Mouse (Mus musculus) embryonic facial prominence, embryonic 14.5 days (tissue): ENCODE results near the gene Runx1. TPM values are rescaled to one million over a fixed set of nuclear protein-coding genes. Genes with fewer than 3 reads are reported as not detected.

Experiments
- ATAC-seq: fragments of 200-750 bp; cut with Nextera tagmentation; 2 replicates; pipeline ENCODE4 v1.8.0; 2017; ENCODE audit warnings: low read depth, moderate number of reproducible peaks, moderate TSS enrichment
- DNase-seq: peaks from one replicate; pipeline ENCODE4 v3.0.0-alpha.2; 2015; ENCODE audit warnings: low spot score
- H3K27ac ChIP-seq: fragments of 300-500 bp; sonication (generic); replicated peaks from 2 replicates; pipeline ENCODE4 v1.5.1; 2014; ENCODE audit warnings: low read depth, mild to moderate bottlenecking, low read length, moderate library complexity
- H3K27me3 ChIP-seq: fragments of 300-500 bp; sonication (generic); replicated peaks from 2 replicates; pipeline ENCODE4 v1.6.1; 2014; ENCODE audit warnings: low read length; ENCODE audit not compliant: control insufficient read depth, insufficient read depth
- H3K36me3 ChIP-seq: fragments of 300-500 bp; sonication (generic); 2 replicates; pipeline ENCODE4 v1.6.1; 2014; ENCODE audit warnings: low read length, mixed read lengths; ENCODE audit not compliant: control insufficient read depth, insufficient read depth
- H3K4me1 ChIP-seq: fragments of 300-500 bp; sonication (generic); 2 replicates; pipeline ENCODE4 v1.6.1; 2014; ENCODE audit warnings: antibody characterized with exemption, low read length; ENCODE audit not compliant: control insufficient read depth, insufficient read depth
- H3K4me2 ChIP-seq: fragments of 300-500 bp; sonication (generic); 2 replicates; pipeline ENCODE4 v1.6.1; 2014; ENCODE audit warnings: low read depth, mild to moderate bottlenecking, low read length, moderate library complexity, mixed read lengths
- H3K4me3 ChIP-seq: fragments of 300-500 bp; sonication (generic); 2 replicates; pipeline ENCODE4 v1.5.1; 2014; ENCODE audit warnings: low read depth, mild to moderate bottlenecking, low read length
- H3K9ac ChIP-seq: fragments of 300-500 bp; sonication (generic); 2 replicates; pipeline ENCODE4 v1.6.1; 2014; ENCODE audit warnings: low read depth, mild to moderate bottlenecking, low read length, moderate library complexity, mixed read lengths
- H3K9me3 ChIP-seq: fragments of 300-500 bp; sonication (generic); 2 replicates; pipeline ENCODE4 v1.6.1; 2016; ENCODE audit warnings: low read length; ENCODE audit not compliant: control insufficient read depth
- WGBS: fragments of 180-500 bp; shearing (Covaris S2); extraction: QIAGEN DNeasy Blood & Tissue Kit; methylation state at CpG from one replicate; pipeline ENCODE4 v1.1.7; 2014; 5-methylcytosine and 5-hydroxymethylcytosine counted together
- polyA plus RNA-seq: library from polyadenylated mRNA; unstranded; fragments of >200 nt; fragmentation: Nextera tagmentation; extraction: Ambion mirVana; gene quantifications from 2 replicates; pipeline ENCODE4 v1.2.1, GENCODE M21; 2014

The Runx1 gene
- polyA plus RNA-seq, 1 experiment from 2014 or later = 13.7 TPM

DNA sequence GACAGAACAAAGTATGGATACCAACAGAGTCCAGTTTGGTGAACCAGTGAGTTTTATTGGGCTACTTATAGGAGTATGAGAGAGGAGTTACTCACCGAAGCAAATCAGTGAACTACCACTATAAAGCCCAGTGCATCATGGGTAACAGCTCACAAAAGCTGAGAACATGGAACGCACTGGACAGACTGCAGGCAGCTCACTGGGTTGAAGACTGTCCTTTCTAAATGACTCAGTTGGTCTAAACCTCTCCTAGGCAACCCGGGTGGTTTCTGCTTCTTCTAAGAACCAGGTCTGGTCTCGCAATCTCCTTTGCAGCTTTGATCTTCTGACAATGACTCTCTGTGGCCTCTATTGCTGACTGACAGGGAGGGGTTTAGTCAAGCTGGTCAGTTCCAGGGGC lies 36.5 kb upstream of the Runx1 start:
- H3K4me3 ChIP-seq = no peak overlapping the region
- H3K27ac ChIP-seq = no peak overlapping the region
- no peaks in the 10 kb centered on the region for H3K4me1 ChIP-seq
- ATAC-seq = no peak
- no peaks in the 10 kb centered on the region for H3K27me3 ChIP-seq
- WGBS = 83% methylated on average over 4 of the region's 4 CpGs
- no peak for DNase-seq
- no peaks in the 10 kb centered on the region for H3K9me3 ChIP-seq
- no peak overlapping the region for H3K9ac ChIP-seq
- no peak overlapping the region for H3K4me2 ChIP-seq
- no peaks in the 10 kb centered on the region for H3K36me3 ChIP-seq

DNA sequence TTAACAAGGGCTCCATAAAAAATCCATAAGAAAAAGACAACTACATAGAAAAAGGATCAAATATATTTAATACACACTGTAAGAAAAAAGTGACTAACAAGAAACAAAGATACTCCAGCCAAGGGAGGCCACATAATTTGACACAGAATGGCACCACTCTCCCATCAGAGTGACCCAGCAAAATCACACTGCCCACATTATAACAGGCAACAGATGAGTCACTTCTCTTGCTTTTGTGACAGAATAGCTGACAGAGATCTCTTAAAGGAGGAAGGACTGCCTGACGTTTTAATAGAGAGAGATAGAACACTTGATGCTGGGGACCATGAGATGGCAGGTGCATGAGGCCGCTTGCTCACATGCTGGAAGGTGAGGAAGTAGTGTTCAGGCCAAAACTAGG lies 35.6 kb upstream of the Runx1 start:
- no peak overlapping the region for H3K4me2 ChIP-seq
- 74% methylated on average over 2 of the region's 2 CpGs for WGBS
- H3K27ac ChIP-seq = no peak overlapping the region
- no peaks in the 10 kb centered on the region for H3K27me3 ChIP-seq
- no peak overlapping the region for H3K9ac ChIP-seq
- H3K9me3 ChIP-seq = no peaks in the 10 kb centered on the region
- H3K4me1 ChIP-seq = no peaks in the 10 kb centered on the region
- no peak for ATAC-seq
- no peaks in the 10 kb centered on the region for H3K36me3 ChIP-seq
- DNase-seq = no peak
- no peak overlapping the region for H3K4me3 ChIP-seq

DNA sequence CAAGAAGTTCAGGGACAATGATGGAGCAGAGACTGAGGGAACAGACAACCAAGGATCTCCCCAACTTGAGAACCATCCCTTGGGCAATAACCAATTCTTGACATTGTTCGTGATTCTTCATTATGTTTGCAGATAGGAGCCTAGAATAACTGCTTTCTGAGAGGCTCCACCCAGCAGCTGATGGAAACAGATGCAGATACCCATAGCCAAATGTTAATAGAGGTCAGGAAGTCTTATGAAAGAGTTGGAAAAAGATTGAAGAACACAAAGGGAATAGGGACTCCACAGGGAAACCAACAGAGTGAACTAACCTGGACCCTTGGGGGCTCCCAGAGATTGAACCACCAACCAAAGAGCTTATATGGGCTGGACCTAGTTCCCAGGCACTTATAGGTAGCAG lies 34.7 kb upstream of the Runx1 start:
- no peaks in the 10 kb centered on the region for H3K4me1 ChIP-seq
- H3K9ac ChIP-seq = no peak overlapping the region
- ATAC-seq = no peak
- no peak overlapping the region for H3K27ac ChIP-seq
- H3K27me3 ChIP-seq = no peaks in the 10 kb centered on the region
- no peaks in the 10 kb centered on the region for H3K36me3 ChIP-seq
- WGBS = 88% methylated on average over 1 of the region's 1 CpGs
- no peak overlapping the region for H3K4me3 ChIP-seq
- no peaks in the 10 kb centered on the region for H3K9me3 ChIP-seq
- H3K4me2 ChIP-seq = no peak overlapping the region
- DNase-seq = no peak

DNA sequence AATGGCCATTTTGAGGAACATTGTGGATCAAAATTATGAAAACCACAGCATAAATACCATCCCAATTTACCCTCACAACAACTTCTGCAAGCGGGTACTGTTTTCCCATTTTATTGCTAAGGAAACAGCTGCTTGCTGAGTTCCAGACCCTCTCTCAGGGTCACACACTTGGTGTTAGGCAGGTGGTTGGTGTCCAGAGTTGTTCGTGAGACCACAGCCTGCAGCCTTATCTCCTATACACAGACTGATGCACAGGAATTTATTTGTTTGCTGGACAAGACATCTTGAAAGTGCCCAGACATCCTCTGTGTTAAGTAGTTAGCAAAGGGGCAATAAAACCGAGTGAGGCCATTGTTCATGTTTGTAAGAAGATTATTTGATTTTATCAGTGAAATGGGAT lies 30.8 kb upstream of the Runx1 start:
- no peak for ATAC-seq

DNA sequence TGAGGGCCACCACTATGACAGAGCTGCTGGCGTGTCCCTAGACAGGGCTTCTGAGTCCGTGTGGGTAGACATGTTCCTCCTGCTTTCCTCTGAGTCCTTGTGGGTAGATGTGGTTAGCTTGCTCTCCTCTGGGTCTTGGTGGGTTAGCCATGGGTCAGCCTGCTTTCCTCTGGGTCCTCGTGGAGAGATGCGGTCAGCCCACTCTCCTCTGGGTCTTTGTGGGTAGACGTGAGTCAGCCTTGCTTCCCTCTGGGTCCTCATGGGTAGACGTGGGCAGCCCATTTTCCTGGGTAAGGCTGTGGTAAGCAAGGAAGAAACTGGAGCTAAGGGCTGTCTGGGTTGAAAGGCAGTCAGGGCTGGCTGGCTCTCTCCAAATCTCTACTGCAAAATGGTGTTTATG lies 26.3 kb upstream of the Runx1 start:
- H3K27me3 ChIP-seq = no peaks in the 10 kb centered on the region
- H3K4me1 ChIP-seq = no peaks in the 10 kb centered on the region
- DNase-seq = no peak
- no peak overlapping the region for H3K27ac ChIP-seq
- no peak overlapping the region for H3K4me3 ChIP-seq
- no peak overlapping the region for H3K9ac ChIP-seq
- 92% methylated on average over 6 of the region's 6 CpGs for WGBS
- H3K4me2 ChIP-seq = no peak overlapping the region
- H3K9me3 ChIP-seq = no peaks in the 10 kb centered on the region
- ATAC-seq = no peak
- H3K36me3 ChIP-seq = no peaks in the 10 kb centered on the region

More for the DNA sequence above, 30.8 kb upstream of the Runx1 start:
- Histone ChIP-seq H3K4me3 (no peak overlapping the region), H3K4me2 (no peak overlapping the region), H3K36me3 (no peaks in the 10 kb centered on the region), H3K9ac (no peak overlapping the region), H3K4me1 (no peaks in the 10 kb centered on the region), H3K27me3 (no peaks in the 10 kb centered on the region), H3K9me3 (no peaks in the 10 kb centered on the region), H3K27ac (no peak overlapping the region)
- DNase-seq = no peak
- 76% methylated on average over 3 of the region's 3 CpGs for WGBS

DNA sequence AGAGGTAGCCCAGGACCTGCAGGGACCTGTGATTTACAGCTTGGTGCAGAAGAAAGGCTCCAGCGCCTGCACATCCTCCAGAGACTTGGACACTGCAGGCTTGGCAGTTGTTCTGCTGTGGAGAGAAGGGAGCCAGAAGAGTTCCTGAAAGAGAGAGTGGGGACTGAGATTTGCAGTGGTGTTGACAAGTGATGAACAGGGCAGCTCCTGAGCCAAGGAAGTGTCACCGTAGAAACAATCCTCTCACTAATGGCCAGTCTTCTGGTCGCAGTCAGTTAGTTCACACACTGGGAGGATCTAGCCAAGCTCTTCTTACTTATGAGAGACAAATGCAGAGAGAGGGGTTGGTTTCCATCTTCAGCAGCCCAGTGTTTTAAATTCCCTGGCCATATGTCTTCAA lies 24.5 kb upstream of the Runx1 start:
- no peak overlapping the region for H3K4me3 ChIP-seq
- H3K9me3 ChIP-seq = no peaks in the 10 kb centered on the region
- H3K27me3 ChIP-seq = no peaks in the 10 kb centered on the region
- no peak overlapping the region for H3K9ac ChIP-seq
- no peaks in the 10 kb centered on the region for H3K36me3 ChIP-seq
- 66% methylated on average over 3 of the region's 3 CpGs for whole genome bisulfite sequencing
- no peak overlapping the region for H3K4me2 ChIP-seq
- DNase-seq = no peak
- H3K4me1 ChIP-seq = peaks cover 13% of the 10 kb centered on the region
- H3K27ac ChIP-seq = no peak overlapping the region
- no peak for ATAC-seq

DNA sequence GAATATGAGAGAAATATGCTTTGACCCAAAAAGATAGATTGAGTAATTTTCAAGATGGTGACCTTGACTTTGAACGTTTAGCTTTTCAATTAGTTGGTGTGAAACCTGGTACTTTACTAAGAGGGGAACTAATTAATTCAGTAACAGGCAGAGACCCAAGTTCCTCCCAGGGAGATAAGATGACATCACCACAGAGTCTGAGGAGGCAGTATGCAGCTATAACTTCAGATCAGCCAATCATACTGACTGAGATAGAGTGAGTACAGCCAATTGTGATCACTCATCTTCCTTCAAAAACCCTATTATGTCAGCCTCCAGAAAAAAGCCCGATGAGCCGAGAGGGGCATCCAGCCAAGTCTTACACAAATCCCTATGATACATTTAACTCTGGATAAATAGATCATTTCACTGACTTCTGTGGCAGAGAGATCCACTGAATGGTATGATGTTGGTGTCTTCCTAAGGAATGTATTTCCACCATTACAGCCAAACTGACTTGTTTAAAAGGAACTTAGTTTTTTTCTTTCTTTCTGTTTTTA lies 21.9 kb upstream of the Runx1 start:
- ATAC-seq (no peak), DNase-seq (peak; percentile 39)
- no peak overlapping the region for H3K4me2 ChIP-seq
- H3K27me3 ChIP-seq = no peaks in the 10 kb centered on the region
- H3K9me3 ChIP-seq = no peaks in the 10 kb centered on the region
- WGBS = 59% methylated on average over 3 of the region's 3 CpGs
- peaks cover 20% of the 10 kb centered on the region for H3K4me1 ChIP-seq
- no peak overlapping the region for H3K27ac ChIP-seq
- no peak overlapping the region for H3K4me3 ChIP-seq
- H3K9ac ChIP-seq = no peak overlapping the region
- no peaks in the 10 kb centered on the region for H3K36me3 ChIP-seq

DNA sequence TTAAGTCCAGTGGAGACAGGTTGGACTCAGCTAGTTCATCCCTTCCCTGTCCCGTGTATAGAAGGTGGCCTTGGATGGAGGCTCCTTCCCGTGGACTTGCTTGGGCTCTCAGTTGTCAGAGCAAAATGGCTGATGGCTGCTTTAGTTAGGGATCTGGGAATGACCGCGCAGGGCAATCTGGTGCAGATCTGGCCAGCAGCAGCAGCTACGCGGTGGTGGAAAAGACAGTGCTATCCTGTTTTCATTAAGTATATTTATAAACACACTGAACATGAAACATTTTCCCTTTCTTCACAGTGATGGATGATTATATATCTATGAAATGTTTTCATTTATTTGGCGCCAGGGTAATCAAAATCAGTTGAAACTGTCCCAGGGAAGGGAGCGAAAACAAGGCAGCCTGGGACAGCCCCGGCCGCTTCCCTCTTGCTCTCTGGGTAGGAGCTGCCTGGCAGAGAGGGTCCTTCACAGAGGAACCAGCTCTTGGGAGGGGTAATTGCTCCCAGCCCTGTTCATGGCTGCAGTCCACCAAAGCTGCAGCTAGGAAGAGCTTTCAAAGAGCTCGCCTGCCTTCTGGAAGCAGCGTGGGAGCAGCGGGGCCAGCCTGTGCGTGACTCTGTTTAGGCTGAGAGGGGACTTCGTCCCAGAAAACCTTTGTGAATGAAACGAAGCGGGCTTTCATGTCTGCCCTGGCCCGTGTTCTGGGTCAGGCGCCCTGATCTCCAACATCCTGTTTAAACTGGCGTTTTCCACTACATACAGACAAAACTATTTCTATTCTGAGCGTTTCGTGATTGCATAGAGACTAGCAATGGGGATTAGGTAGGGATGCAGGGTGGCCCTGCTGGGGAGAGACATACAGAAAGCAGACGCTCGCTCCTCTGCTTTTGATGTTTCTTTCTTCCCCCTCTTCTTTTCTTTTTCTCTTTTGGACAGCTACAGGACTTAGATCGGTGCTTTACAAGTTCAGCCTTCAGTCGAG lies 19.6 kb upstream of the Runx1 start:
- no peaks in the 10 kb centered on the region for H3K9me3 ChIP-seq
- DNase-seq = peak; percentile 88
- H3K27ac ChIP-seq = peak overlapping the region; percentile 85
- peak; percentile 85 for ATAC-seq
- H3K9ac ChIP-seq = peak overlapping the region; percentile 32; the same call in 1 of the 2 replicates
- WGBS = 27% methylated on average over 26 of the region's 26 CpGs
- H3K4me1 ChIP-seq = peaks cover 20% of the 10 kb centered on the region
- H3K4me3 ChIP-seq = peak overlapping the region; percentile 6; the same call in 1 of the 2 replicates
- H3K36me3 ChIP-seq = no peaks in the 10 kb centered on the region
- H3K27me3 ChIP-seq = no peaks in the 10 kb centered on the region
- peak overlapping the region; percentile 39 for H3K4me2 ChIP-seq

DNA sequence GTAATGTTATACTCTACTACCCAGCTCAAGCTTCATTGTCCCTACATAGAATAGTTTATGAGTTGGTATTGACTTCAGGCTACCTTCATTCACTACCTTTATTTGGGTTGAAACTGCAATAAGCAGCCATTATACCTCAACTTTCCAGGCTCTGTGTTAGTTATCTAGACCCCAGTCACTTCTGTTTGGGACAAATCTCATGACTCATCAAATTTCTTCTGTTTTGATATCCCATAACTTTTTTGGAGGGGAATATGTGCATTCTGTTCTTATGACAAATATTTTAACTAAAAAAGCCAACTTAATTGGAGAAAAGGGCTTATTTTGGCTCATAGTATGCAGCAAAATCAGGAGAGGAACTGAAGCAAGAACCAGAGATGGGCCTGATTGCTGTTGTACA lies 12.8 kb upstream of the Runx1 start:
- H3K27ac ChIP-seq = no peak overlapping the region
- DNase-seq = no peak
- no peak overlapping the region for H3K9ac ChIP-seq
- no peak for ATAC-seq
- H3K4me3 ChIP-seq = no peak overlapping the region
- H3K4me1 ChIP-seq = no peaks in the 10 kb centered on the region
- no peaks in the 10 kb centered on the region for H3K36me3 ChIP-seq
- H3K27me3 ChIP-seq = no peaks in the 10 kb centered on the region
- no peak overlapping the region for H3K4me2 ChIP-seq
- no peaks in the 10 kb centered on the region for H3K9me3 ChIP-seq
